Mouse (Mus musculus) heart, postnatal 14 days (tissue): ENCODE results near the gene Efcab3. TPM values are rescaled to one million over a fixed set of nuclear protein-coding genes. Genes with fewer than 3 reads are reported as not detected.
"Not testable (repeated sequence)": the region's sequence is repeated elsewhere in the genome, so short reads cannot be mapped to it uniquely, and the experiment has no call there.

ENCODE experiments used
- DNase-seq, 2 experiments: peaks; one replicate each; pipeline ENCODE4 v3.0.0; 2021 to 2022
- intact Hi-C: fragments of 180-260 bp; cut with DNase I; formaldehyde crosslinking; loops from one replicate; pipeline ENCODE4 v1.15.1; 2025
- long read RNA-seq, 2 experiments: library from polyadenylated mRNA; stranded (forward); transcript quantifications; one replicate each; pipeline ENCODE4 v2.0.0; 2021
- total RNA-seq, 2 experiments: library from RNA; stranded (reverse); gene quantifications; 2 replicates each; pipeline ENCODE4 v1.2.3; 2021

The Efcab3 gene
- total RNA-seq = not detected
- long read RNA-seq, experiment 1 = 0 reads
- long read RNA-seq, experiment 2 = 0 reads

DNA sequence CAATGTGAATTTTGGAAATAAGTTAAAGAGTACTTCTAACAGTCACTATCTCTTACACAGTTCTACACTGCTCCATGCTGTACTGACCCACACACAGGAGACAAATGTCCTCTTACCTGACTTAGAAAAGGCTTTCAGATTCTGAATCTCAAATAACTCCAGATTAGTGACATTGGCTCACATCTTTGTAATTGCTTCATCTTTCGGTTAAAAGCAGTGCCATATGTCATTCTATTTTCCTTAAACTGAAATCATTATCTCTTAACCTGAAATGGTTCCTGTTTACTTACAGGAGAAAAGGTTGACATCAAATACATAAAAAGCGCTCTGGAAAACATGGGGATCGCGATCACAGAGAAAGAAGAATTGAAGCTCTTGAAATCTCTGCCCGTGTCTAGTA is at the start of gene Efcab3:
TSS of gene Efcab3 (plus strand) at position 301 of the 400 bp plus-strand sequence.
- no peak for DNase-seq
- intact Hi-C loops = no loop called here

DNA sequence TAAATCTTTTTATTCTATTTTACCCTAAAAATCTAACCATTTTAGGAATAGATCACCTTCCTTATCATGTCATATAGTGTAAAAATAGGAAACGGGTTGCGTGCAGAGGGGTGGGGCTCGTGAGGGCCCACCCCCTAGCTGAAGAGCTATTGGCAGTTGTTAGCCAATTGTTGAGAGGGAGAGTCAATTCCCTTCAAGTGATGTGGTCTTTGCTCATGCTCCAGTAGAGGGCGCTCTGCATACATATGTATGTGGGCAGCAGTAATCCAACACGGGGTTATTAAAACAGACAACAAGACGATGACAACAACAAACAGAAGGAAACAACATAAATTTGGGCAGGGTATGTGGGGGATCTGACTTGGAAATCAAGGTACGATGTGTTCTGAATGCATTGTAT is 42.3 kb upstream of the Efcab3 start:
- DNase-seq = peak in 1 of 2 experiments; percentile 4
- intact Hi-C loops = no loop called here

DNA sequence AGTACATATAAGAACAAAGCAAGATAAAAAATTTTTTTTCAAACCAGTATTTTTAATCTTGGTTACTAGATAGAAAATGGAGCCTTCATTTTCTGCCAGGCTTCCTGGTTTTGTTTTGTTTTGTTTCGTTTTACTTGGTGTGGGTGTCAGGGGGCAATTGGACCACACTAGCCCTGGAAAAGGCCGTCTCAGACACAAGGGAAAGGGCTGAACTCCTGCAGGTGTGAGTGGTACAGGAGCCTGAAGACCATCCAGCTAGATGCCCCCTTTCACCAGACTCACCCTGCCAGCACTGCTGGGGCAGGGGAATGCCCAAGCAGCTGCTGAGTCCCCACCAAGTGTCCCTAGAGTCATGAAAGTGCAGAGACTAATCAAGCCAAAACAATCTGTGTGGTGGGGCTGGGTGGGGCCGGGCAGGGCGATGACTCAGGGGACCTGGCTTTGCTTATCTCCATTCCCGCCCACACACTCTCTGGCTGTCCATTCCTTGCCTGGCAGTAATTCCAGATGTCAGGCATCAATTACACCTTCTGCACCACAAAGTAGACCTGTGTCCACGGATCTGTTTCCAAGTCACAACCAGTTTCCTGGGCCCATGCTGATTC is 34.5 kb upstream of the Efcab3 start:
- intact Hi-C loops = no loop called here
- peak in 1 of 2 experiments; percentile 4 for DNase-seq

DNA sequence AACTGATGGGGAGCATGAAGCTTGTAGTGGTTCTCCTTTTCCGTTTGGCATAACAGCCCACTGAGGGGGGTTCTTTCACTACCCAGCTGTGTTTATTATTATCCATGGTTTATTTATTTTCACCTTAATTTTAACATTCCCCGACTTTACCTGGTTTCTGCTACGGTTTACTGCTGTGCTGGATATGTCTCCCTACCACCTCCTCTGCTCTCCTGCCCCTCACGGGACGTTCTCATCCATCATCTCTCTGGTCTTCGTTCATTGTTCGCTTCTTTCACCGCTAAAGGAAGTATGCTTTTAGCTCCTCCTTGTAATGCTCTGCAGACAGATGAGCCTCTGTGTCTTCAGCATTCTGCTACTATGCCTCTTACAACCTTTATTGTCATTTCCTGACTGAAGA is 33.9 kb upstream of the Efcab3 start:
- no peak for DNase-seq
- intact Hi-C loops = no loop called here

DNA sequence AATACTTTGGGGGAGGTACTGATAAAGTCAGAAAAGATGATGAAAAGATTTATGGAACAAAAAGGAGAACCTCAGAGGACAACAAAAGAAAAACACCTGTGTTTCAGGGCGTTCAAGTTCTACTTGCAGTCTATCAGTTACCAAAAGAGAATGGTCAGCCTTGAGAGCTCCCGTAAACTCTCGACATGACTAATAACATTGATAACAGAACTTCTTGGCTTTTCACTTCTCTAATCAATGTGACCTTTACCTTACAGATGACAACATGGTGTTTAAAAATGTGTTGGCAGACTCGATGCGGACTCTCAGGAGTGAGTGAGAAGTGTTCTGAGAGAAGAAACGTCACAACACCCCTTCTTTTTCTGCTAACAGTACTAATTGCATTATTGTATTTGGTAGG is 33.2 kb upstream of the Efcab3 start:
- intact Hi-C loops = no loop called here
- no peak for DNase-seq

DNA sequence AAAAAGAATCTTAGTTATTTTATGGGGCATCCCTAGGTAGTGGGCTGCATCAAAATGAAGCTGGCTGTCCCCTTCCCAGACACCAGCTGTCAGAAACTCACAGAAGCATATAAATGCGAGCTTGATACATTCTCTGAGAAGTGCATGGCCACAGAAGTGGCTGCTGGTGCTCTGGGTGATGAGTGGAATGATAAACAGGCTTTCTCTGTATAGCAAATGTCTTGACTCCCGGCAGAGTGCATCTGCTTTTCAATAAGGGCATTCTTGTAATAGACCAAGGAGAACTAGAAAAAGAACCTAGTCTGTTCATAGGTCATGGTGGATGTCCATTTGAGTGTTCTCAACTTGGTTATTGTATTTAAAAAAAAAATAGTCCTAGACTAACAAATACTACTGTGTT is 32.3 kb upstream of the Efcab3 start:
- DNase-seq = no peak
- intact Hi-C loops = no loop called here

DNA sequence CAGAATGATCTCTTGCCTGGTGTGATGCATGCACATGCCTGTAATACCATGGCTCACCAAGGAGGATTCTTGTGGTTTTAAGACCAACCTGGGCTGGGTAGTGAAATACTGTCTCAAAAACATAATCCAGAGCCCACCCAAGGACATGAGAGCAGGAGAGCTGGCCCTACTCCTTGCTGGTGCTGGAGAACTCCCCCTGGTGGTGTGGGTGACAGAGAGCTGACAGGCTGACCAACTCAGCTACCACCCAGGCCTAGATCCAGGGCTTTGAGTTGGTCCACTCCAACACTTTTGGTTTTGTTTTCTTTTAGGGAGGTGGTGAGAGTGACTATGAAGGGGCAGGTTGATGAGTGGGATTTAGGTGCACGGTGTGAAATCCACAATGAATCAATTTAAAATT is 28.3 kb upstream of the Efcab3 start:
- intact Hi-C loops = no loop called here
- no peak for DNase-seq

DNA sequence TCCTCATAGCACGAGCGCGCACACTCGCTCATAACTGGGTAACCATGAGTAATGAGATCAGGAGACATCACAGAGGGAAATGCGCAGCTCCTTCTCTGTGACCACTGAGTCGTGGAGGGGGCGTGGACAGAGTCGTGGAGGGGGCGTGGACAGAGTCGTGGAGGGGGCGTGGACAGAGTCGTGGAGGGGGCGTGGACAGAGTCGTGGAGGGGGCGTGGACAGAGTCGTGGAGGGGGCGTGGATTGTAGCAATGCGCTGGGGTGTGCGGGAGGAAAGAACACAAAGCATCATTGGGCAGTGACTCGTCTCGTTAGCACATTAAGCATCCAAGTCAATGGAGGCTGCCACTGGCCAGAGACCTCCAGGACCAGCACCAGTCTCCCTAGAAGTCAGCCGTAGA is 49.1 kb downstream of the Efcab3 start:
- intact Hi-C loops, DNase-seq: not testable (repeated sequence)

DNA sequence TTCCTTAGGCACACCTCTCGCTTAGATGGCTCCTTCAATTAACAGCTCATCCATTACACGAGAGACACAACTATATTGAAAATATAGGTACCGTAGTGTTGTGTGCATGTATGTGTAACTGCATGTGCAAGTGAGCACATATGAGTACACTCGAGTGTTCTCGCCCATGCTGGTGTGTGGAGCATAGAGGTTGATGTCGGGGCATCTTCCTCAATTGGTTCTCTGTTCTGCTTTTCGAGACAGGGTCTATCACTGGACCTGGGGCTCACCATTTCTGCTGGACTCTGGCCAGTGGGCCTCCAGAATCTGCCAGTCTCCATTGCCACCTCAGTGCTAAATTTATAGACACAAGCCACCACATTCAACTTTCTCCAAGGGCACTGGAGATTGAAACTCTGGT is 54.4 kb downstream of the Efcab3 start:
- intact Hi-C loops = no loop called here
- no peak for DNase-seq

DNA sequence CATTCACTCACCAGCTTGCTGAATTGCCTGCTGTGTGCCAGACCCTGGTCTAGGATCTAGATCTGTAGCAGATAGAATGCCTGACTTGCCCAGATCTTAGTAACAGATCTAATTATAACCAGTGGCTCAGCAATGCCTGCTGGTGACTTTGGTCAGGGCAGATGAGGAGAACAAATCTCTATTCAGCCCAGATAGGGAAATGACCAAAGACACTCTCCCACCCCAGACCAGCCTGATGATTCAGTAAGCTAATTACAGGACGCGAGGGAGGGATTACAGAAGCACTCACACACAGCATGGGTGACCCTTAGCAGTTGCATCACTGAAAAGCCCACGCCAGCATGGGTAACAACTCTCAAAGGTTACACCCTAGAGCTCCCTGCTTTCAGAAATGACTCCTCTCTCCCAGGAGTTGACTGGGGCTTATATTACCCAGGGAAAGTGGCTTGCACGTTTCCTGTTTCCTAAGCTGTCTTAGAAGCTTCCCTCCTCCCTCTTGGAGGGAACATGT is 57.2 kb downstream of the Efcab3 start:
- DNase-seq = no peak
- intact Hi-C loops = loop anchor here (5.0 kb wide), 1 partner anchor 528 kb away; no protein-coding TSS in a partner anchor

DNA sequence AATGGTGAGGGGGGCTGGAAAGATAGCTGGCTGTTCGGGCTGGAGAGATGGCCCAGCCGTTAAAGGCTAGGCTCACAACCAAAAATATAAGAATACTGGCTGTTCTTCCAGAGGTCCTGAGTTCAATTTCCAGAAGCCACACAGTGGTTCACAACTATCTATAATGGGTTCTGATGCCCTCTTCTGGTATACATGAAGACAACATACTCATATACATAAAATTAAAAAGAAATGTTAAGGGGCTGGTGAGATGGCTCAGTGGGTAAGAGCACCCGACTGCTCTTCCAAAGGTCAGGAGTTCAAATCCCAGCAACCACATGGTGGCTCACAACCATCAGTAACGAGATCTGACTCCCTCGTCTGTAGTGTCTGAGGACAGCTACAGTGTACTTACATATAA is 58.4 kb downstream of the Efcab3 start:
- intact Hi-C loops = loop anchor here (5.0 kb wide), 1 partner anchor 529 kb away; no protein-coding TSS in a partner anchor

DNA sequence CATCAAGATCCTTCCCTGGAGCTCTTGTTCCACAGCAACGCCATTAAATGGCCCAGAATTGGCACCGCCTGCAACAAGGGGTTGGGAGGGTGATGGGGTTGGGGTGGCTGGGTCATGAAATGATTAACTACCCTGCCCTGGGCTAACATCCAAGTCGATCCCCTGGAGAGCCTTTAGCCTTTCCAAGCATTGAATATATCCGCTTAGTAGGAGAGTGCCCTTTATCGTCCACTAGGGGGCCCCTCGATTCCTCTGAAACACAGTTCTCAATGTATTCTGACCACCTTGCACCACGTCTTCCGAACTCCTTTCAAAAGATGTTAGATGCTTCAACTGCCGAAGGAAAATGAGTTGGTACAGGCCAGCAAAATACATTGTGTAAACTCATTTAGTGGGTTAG is 60.6 kb downstream of the Efcab3 start:
- DNase-seq = peak; percentile 33 to 53
- intact Hi-C loops = loop anchor here (5.0 kb wide), 1 partner anchor 532 kb away; no protein-coding TSS in a partner anchor

More for the DNA sequence above, 58.4 kb downstream of the Efcab3 start:
- DNase-seq = not testable (repeated sequence)

DNA sequence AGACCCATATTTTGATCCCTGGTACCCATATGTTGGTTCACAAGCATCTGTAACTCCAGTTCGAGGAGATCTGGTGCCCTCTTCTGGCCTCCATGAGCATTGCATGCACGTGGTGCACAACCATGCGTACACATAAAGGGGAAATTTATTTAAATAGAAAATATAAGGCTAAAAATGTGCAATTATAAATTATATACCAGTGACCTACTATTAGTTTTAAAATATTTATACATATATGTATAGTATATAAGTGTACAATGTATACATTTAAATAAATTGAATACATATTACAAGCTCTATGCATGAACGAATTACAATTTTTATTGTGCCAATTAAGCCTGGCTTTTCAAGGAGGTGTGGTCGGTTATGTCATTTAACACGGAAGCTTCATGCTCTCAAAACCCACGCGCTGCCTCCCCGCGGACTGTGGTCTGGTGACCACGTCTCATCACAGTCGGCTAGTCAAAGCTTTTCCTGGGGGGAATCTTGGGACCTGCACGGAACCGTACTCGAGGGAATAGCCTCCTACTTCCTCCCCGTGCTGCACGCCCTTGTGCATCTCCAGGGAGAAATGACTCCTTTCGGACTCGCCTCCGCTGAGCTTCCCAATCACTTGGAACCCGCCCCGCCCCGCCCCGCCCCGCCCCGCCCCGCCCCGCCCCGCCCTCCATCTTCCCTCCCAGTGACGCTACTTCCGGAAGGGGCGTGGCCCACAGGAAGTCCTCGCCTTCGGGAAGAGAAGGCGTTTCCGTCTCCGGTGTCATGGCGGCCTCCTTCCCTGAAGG is 62.5 kb downstream of the Efcab3 start, which contains the start of gene Mettl2:
TSS of gene Mettl2 (plus strand) at position 691 of the 785 bp plus-strand sequence.
- peak; percentile 83 to 89 for DNase-seq
- intact Hi-C loops = loop anchor here (1.0 kb wide), 1 partner anchor 55 kb away; no protein-coding TSS in a partner anchor

DNA sequence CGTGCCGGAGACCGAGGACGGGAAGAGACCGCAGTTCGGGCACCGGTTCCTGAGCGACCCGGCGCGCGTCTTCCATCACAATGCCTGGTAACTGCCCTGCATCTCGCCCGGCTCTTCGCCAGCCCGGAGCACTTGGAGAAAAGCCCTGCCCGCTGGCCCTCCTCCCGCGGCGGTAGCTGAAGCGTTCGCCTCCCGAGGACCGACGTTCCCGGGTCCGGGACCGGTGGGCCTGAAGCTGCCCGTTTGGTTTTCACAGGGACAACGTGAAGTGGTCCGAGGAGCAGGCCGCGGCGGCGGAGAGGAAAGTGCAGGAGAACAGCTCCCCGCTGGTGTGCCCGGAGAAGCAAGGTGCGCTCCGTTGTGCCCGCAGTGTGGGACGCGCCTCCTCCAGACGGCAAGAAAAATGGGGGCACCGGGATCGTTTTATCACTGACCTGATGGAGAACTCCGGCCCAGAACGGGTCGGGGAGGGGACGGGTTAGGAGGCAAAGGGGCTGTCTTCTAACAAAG is 63.2 kb downstream of the Efcab3 start:
- intact Hi-C loops = loop anchor here (1.0 kb wide), 1 partner anchor 55 kb away; no protein-coding TSS in a partner anchor
- DNase-seq = no peak

DNA sequence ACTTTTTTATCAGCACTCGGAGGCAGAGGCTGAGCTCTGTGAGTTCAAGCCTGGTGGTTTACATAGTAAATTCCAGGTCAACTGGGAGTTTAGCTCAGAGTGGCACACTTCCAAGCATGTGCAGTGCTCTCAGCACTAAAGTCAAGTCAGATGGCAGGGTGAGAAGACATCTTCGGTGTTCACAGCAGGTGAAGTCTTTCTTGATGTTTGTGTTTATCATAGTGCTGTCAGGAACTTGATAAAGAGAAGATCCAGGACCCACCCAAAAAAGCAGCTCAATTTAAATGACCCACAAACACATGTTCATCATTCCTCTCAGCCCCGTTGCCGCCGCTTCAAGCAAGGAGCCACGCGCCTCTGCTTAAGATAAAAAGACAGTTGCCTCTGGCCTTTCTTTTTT is 72.3 kb downstream of the Efcab3 start:
- no peak for DNase-seq
- intact Hi-C loops = no loop called here

DNA sequence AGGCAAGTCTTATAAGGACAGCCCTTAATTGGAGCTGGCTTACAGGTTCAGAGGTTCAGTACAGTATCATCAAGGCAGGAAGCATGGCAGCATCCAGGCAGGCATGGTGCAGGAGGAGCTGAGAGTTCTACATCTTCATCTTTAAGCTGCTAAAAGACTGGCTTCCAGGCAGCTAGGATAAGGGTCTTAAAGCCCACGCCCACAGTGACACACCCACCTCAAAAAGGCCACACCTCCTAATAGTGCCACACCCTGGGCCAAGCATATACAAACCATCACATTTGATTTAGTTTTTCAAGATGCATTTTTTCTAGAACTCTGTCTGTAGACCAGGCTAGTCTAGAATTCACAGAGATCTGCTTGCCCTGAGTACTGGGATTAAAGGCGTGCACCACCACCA is 73.9 kb downstream of the Efcab3 start:
- intact Hi-C loops, DNase-seq: not testable (repeated sequence)

DNA sequence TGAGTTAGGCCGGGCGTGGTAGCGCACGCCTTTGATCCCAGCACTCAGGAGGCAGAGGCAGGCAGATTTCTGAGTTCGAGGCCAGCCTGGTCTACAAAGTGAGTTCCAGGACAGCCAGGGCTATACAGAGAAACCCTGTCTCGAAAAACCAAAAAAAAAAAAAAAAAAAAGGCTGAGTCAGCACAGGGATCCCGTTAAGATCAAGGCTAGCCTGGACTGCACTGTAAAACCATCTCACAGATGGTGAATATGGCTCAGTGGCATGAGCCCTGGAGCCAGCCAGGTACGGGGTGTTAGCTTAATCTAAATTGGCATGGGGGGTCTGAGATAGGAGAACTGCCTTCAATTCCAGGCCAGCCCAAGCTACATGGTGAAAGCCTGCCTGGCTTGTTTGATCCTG is 77.1 kb downstream of the Efcab3 start:
- intact Hi-C loops, DNase-seq: not testable (repeated sequence)

DNA sequence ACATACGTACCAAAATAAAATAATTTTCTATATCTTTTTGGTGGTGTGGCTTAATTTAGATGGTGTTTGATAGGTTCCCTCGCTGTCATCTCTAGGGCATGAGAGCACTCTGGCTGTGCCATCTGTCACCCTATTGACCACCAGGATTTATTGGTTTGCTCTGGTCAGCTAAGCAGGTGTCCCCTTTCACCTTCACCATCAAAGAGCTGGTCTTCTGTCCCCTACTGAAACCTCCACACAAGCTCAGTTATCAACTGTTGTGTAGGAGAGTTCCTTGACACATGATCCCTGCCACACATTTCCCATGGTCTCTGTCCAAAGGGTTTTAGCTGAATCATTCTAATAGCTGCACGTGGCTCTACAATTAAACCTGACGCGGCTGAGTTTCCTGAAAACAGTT is 77.7 kb downstream of the Efcab3 start:
- no peak for DNase-seq
- intact Hi-C loops = no loop called here

DNA sequence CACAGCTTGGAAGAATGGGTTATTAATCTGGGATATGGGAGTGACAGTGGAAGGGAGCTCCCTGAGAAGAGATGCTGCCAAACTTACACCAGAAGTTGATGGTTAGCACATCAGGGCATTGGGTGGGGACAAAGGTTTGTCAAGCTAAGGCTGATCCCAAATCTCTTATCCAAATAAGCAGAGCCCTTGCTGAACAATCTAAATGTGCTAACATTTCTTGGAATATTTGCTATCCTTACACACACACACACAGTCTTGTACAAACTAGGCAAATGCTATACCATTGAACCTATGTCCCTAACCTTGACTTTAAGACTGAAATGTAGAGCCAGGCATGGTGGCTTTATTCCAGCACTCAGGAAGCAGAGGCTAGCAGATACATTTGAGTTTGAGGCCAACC is 80.2 kb downstream of the Efcab3 start:
- intact Hi-C loops = no loop called here

DNA sequence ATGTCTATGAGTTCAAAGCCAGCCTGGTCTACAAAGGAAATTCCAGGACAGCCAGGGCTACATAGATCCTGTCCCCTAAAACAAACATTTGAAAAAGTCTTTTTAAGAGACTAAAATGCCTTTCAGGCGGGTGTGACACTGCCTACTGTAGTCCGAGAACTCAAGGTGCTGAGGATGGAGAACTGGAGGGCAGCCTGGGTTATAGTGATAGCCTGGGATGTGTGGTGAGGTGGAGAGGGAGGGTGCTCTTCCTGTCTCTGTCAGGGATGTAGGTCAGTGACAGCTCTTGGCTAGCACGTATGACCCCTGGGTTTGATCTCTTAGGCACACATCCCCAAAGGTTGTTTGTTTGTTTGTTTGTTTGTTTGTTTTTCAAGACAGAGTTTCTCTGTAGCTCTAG is 80.7 kb downstream of the Efcab3 start:
- DNase-seq = no peak
- intact Hi-C loops = no loop called here

More for the DNA sequence above, 80.2 kb downstream of the Efcab3 start:
- no peak for DNase-seq
